Mouse (Mus musculus): ENCODE results near the gene Vmn2r9.

DNA sequence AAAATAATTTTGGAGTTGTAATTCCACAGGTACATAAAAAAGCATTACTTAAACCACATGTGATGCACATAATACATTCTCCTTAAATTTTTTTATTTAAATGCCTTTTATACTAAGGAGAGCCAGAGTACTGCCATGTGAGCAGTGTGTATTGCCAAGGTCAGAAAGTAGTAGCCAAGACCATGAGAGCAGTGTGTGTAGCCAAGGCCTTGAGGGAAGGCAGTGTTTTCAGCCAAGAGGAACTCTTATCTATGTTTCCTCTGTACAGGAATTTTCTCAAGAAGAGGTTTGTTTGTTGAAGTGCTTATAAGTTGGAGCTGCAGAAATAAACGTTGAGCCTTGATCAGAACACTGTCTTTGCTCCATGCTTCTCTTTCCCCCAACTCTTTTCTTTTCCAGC is 48.8 kb downstream of the Vmn2r9 start:
- no peak for TF ChIP-seq POLR2A (IDR thresholded peaks at IDR 0.05; ENCODE audit: control insufficient read depth, low read depth, low read length)
- TF ChIP-seq CTCF (IDR thresholded peaks at IDR 0.05; ENCODE audit: control insufficient read depth, insufficient read depth, insufficient replicate concordance, low read depth, low read length) = no peak

Measured in testis, adult 2 months (tissue).